Mouse (Mus musculus): ENCODE results near the gene Dnm3. TPM values are rescaled to one million over a fixed set of nuclear protein-coding genes. Genes with fewer than 3 reads are reported as not detected.

Dnm3 gene
- polyA plus RNA-seq, 1 experiment from 2014 or later: 8.3 TPM

DNA sequence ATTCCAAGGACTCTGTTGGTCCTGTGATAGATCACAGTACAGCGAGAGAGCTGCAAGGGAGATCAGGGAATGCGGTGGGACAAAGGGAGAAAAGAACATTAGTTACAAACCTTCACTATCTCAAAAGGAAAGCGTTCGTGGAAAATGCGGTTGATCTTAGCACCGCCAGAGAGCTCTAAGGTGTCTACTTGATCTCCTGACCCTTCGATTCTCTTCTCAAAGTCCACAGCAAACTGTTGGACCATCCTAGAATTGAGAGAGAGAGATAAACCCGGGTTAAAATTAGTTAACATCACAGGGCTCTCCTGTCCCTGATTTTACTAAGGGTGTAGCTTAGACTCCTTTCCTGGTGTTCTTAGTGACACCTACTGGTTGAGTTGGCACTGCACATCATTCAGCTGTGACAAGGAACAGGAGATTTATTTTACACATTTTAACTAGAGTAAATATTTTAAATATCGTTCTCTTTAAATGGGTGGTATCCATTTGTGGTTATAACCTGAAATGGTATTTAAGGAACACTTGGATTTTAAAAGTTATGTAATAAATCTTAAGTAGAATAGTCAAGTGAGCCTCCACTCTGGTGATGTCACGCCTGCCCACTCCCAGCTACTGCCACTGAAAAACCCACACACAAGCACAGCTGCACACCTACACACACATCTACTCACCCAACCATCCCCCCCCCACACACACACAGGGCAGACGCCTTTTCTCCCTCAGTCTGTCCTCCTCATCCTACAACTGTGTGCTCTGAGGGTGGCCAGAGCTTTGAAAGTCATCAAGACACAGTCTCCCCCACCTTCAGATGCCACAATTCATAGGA lies 164.2 kb downstream of the Dnm3 start:
- TF ChIP-seq CTCF (IDR thresholded peaks at IDR 0.05; ENCODE audit: low read depth): peak; percentile 95
- no peaks in the 10 kb centered on the region for H3K9me3 ChIP-seq (replicated peaks; ENCODE audit: low read length)
- H3K27me3 ChIP-seq (ENCODE audit: insufficient read depth, low read length): no peaks in the 10 kb centered on the region
- no peak overlapping the region for H3K4me3 ChIP-seq (replicated peaks; ENCODE audit: low read depth, low read length)
- no peaks in the 10 kb centered on the region for H3K36me3 ChIP-seq (ENCODE audit: insufficient read depth, low read length)
- DNase-seq (ENCODE audit: low spot score) (peak; percentile 92), ATAC-seq (replicated peaks; ENCODE audit: low FRiP score, low read depth) (peak; percentile 73; the same call in 1 of the 2 replicates)
- H3K9ac ChIP-seq (ENCODE audit: low read depth, low read length): no peak overlapping the region
- peak overlapping the region; percentile 36; the same call in 1 of the 2 replicates for H3K4me2 ChIP-seq (ENCODE audit: low read length)
- 32% methylated on average over 11 of the region's 11 CpGs for WGBS
- no peak overlapping the region for H3K27ac ChIP-seq
- no peaks in the 10 kb centered on the region for H3K4me1 ChIP-seq (replicated peaks; ENCODE audit: insufficient read depth, low read length)

DNA sequence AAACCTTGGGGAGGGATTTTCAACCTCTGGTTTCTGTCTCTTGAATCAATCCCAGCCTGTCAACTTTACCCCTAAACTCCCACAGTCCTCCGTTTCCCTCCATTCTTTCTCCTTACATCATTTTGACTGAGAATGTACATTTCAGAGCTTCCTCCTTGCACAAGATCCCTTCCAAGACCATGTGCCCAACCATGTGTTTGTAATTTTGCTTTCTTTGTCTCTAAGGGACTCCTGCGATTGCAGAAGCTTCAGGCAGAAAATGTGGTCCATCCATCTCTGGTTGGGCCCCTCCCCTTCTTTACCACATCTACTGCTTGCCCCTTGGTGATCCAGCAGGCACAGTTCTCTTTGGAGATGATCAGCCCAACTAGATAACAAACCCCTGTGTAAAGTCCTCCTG lies 165.2 kb downstream of the Dnm3 start:
- DNase-seq (ENCODE audit: low spot score) (no peak), ATAC-seq (replicated peaks; ENCODE audit: low FRiP score, low read depth) (no peak)
- no peaks in the 10 kb centered on the region for H3K36me3 ChIP-seq (ENCODE audit: insufficient read depth, low read length)
- WGBS: 78% methylated on average over 2 of the region's 2 CpGs
- no peaks in the 10 kb centered on the region for H3K9me3 ChIP-seq (replicated peaks; ENCODE audit: low read length)
- no peak overlapping the region for H3K9ac ChIP-seq (ENCODE audit: low read depth, low read length)
- no peaks in the 10 kb centered on the region for H3K27me3 ChIP-seq (ENCODE audit: insufficient read depth, low read length)
- no peak overlapping the region for H3K4me2 ChIP-seq (ENCODE audit: low read length)
- no peak for TF ChIP-seq CTCF (IDR thresholded peaks at IDR 0.05; ENCODE audit: low read depth)
- no peak overlapping the region for H3K4me3 ChIP-seq (replicated peaks; ENCODE audit: low read depth, low read length)
- H3K27ac ChIP-seq: no peak overlapping the region
- H3K4me1 ChIP-seq (replicated peaks; ENCODE audit: insufficient read depth, low read length): no peaks in the 10 kb centered on the region

GRCm38 (mm10) chr1:162312152-162312551 lies 165.7 kb downstream of the Dnm3 start:
- no peak overlapping the region for H3K4me2 ChIP-seq (ENCODE audit: low read length)
- H3K9me3 ChIP-seq (replicated peaks; ENCODE audit: low read length): no peaks in the 10 kb centered on the region
- no peak for ATAC-seq (replicated peaks; ENCODE audit: low FRiP score, low read depth)
- TF ChIP-seq CTCF (IDR thresholded peaks at IDR 0.05; ENCODE audit: low read depth): no peak
- no peak overlapping the region for H3K9ac ChIP-seq (ENCODE audit: low read depth, low read length)
- no peaks in the 10 kb centered on the region for H3K4me1 ChIP-seq (replicated peaks; ENCODE audit: insufficient read depth, low read length)
- no peak for DNase-seq (ENCODE audit: low spot score)
- WGBS: 82% methylated on average over 7 of the region's 7 CpGs
- H3K4me3 ChIP-seq (replicated peaks; ENCODE audit: low read depth, low read length): no peak overlapping the region
- no peaks in the 10 kb centered on the region for H3K36me3 ChIP-seq (ENCODE audit: insufficient read depth, low read length)
- H3K27ac ChIP-seq: no peak overlapping the region
- H3K27me3 ChIP-seq (ENCODE audit: insufficient read depth, low read length): no peaks in the 10 kb centered on the region

GRCm38 (mm10) chr1:162305247-162305646 lies 172.6 kb downstream of the Dnm3 start:
- DNase-seq (ENCODE audit: low spot score): no peak
- Histone ChIP-seq H3K9me3 (replicated peaks; ENCODE audit: low read length) (no peaks in the 10 kb centered on the region), H3K27ac (0 out of 2 replicates have a peak overlapping the region, but pooled peaks have one; percentile 31), H3K4me3 (replicated peaks; ENCODE audit: low read depth, low read length) (no peak overlapping the region), H3K27me3 (ENCODE audit: insufficient read depth, low read length) (no peaks in the 10 kb centered on the region), H3K4me1 (replicated peaks; ENCODE audit: insufficient read depth, low read length) (peaks cover 5% of the 10 kb centered on the region), H3K9ac (ENCODE audit: low read depth, low read length) (no peak overlapping the region), H3K36me3 (ENCODE audit: insufficient read depth, low read length) (no peaks in the 10 kb centered on the region), H3K4me2 (ENCODE audit: low read length) (no peak overlapping the region)
- WGBS: 53% methylated on average over 6 of the region's 6 CpGs
- no peak; the same call in 1 of the 2 replicates for ATAC-seq (replicated peaks; ENCODE audit: low FRiP score, low read depth)
- TF ChIP-seq CTCF (IDR thresholded peaks at IDR 0.05; ENCODE audit: low read depth): no peak

- H3K27ac ChIP-seq: peak overlapping the region; percentile 6; the same call in 1 of the 2 replicates
- WGBS: 27% methylated on average over 4 of the region's 4 CpGs
- DNase-seq (ENCODE audit: low spot score) (peak; percentile 72), ATAC-seq (replicated peaks; ENCODE audit: low FRiP score, low read depth) (no peak)
- no peaks in the 10 kb centered on the region for H3K36me3 ChIP-seq (ENCODE audit: insufficient read depth, low read length)
- no peak overlapping the region for H3K9ac ChIP-seq (ENCODE audit: low read depth, low read length)
- no peaks in the 10 kb centered on the region for H3K9me3 ChIP-seq (replicated peaks; ENCODE audit: low read length)
- no peak overlapping the region for H3K4me2 ChIP-seq (ENCODE audit: low read length)
- TF ChIP-seq CTCF (IDR thresholded peaks at IDR 0.05; ENCODE audit: low read depth): no peak
- no peak overlapping the region for H3K4me3 ChIP-seq (replicated peaks; ENCODE audit: low read depth, low read length)
- no peaks in the 10 kb centered on the region for H3K27me3 ChIP-seq (ENCODE audit: insufficient read depth, low read length)
- peaks cover 5% of the 10 kb centered on the region for H3K4me1 ChIP-seq (replicated peaks; ENCODE audit: insufficient read depth, low read length)
Measured at GRCm38 (mm10) chr1:162302480-162302879, 175.4 kb downstream of the Dnm3 start.

DNA sequence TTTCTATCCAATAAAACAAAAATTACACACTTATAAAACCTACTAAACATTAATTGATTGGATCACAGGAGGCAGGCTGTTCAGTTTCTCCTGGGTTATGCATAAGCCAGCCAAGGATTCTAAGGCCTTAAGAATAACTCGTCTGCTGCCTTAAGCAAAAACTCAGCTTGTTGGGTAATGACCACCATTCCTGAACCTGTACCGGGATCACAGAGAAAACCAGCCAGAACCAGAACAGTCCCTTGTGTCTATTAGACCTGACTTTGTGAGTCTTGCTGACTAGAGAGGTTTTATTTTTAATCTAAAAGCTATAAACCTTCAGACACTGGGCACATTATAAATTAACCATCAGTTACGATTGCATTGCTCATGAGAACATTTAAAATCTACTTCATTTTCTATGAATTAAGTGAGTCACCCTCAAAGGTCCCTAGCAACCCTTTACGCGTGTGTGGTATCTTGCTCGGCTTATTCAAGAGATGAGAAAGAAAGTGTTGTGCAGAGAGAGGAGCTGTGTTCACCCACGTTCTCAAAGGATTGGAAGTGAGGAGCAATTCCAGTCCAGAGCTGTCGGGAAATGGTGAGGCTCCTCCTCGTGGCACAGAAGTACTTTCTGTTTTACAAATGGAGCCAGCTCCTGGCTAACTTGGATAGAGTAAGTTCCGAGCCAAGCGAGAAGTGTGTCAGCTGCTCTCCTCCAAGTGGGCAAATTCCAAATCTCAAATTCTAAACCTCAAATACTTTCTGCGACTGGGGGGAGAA lies 178.1 kb downstream of the Dnm3 start:
- H3K4me2 ChIP-seq (ENCODE audit: low read length): no peak overlapping the region
- 71% methylated on average over 12 of the region's 12 CpGs for WGBS
- H3K9me3 ChIP-seq (replicated peaks; ENCODE audit: low read length): no peaks in the 10 kb centered on the region
- no peak for DNase-seq (ENCODE audit: low spot score)
- no peak overlapping the region for H3K9ac ChIP-seq (ENCODE audit: low read depth, low read length)
- no peak overlapping the region for H3K27ac ChIP-seq
- no peak overlapping the region for H3K4me3 ChIP-seq (replicated peaks; ENCODE audit: low read depth, low read length)
- H3K36me3 ChIP-seq (ENCODE audit: insufficient read depth, low read length): no peaks in the 10 kb centered on the region
- no peaks in the 10 kb centered on the region for H3K4me1 ChIP-seq (replicated peaks; ENCODE audit: insufficient read depth, low read length)
- no peaks in the 10 kb centered on the region for H3K27me3 ChIP-seq (ENCODE audit: insufficient read depth, low read length)
- TF ChIP-seq CTCF (IDR thresholded peaks at IDR 0.05; ENCODE audit: low read depth): 0 out of 2 replicates have a peak, but pooled peaks have one; percentile 10
- peak; percentile 43; the same call in 1 of the 2 replicates for ATAC-seq (replicated peaks; ENCODE audit: low FRiP score, low read depth)

Data from kidney, postnatal 0 days (tissue).